Mouse (Mus musculus) CD4-positive helper T cell, adult 2 months (primary cell): ENCODE measurements around the gene Usp33.

ENCODE experiments used
- DNase-seq: peaks from one replicate; pipeline ENCODE4 v3.0.0-alpha.2; 2012; ENCODE audit warnings: low read depth, missing footprints, low spot score

Usp33 gene

GRCm38 (mm10) chr3:152400875-152401274, 54.6 kb downstream of the Usp33 start:
- DNase-seq: no peak

GRCm38 (mm10) chr3:152401964-152402670, 55.8 kb downstream of the Usp33 start:
- no peak for DNase-seq

DNA sequence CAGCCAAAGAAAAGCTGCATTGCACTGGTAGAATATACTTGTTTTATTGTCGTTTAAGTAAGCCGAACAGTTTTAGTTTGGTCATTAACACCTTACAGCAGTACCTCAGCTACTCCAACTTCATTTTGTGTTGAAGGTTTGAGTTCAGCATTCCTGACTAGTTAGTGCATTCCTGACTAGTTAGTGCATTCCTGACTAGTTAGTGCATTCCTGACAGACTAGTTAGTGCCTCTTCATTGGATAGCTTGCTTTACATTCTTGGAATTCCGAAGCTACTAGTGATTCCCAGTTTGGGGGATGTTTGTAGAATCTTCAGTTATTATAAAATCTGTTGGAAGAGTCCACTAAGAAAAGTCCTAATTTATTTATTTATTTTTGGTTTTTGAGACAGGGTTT, 56.4 kb downstream of the Usp33 start:
- DNase-seq: no peak

- no peak for DNase-seq
Observed at GRCm38 (mm10) chr3:152403827-152404226, 57.5 kb downstream of the Usp33 start.

GRCm38 (mm10) chr3:152405420-152405819, 59.1 kb downstream of the Usp33 start:
- no peak for DNase-seq

DNA sequence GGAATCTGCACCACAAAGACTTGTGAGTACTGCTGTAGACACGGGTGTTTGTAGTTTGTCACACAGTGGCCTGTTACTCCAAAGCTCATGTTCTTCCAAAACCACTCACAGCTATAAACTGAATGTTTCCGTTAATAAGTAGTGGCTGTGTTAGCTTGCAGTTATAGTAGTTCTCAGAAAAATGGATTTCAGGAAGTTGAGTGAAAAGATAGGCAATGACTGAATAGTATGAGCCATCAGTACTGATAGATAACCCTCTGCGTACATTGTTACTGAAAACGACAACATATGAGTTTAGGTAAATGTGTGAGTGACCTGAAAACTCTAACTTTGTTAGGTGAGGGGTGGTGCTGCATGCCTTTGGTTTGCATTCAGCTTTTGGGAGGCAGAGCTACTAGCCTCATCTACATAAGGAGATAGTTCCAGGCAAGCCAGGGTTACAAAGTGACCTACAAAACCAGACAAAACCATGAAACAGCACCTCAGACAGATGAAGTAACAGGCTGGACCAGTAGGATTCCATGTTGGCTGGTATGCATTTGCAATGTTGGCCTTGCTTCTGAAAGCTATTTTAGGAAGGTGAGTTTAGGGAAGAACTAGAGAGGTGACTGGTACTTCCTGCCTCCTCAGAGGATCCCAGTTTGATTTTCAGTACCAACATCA, 59.8 kb downstream of the Usp33 start:
- no peak for DNase-seq

- no peak for DNase-seq
Observed at GRCm38 (mm10) chr3:152410980-152411551, 64.8 kb downstream of the Usp33 start.

GRCm38 (mm10) chr3:152412362-152412761, 66.1 kb downstream of the Usp33 start:
- no peak for DNase-seq

DNA sequence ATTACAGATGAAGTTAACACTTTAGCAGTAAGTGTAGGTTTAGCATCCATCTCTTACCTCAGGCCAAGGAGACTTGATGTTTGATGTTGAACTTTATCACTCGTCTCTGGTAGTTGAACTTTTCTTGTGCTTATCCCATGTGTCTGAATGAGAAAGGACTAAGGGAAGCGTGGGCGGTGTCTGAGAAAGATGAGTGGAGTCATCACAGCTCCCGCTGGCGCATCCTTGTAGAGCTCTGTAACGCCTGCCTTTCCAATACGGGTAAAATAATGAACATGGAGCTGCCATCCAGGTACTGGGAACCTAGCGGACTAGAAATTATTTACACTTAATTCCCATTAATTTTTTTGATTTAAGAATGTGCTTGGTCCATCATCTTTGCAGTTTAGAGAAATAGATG, 82.6 kb downstream of the Usp33 start:
- DNase-seq: no peak

- peak; percentile 57 for DNase-seq
Observed at GRCm38 (mm10) chr3:152432677-152433076, 86.4 kb downstream of the Usp33 start.

- DNase-seq: no peak
Observed at GRCm38 (mm10) chr3:152435590-152435989, 89.3 kb downstream of the Usp33 start.

- no peak for DNase-seq
Observed at GRCm38 (mm10) chr3:152438068-152438467, 91.8 kb downstream of the Usp33 start.

- DNase-seq: peak; percentile 67
Observed at GRCm38 (mm10) chr3:152442795-152443194, 96.5 kb downstream of the Usp33 start.
